8 mouse cellular contexts compared by ENCODE assay signal in genomic region chr1:36708626-36709025, GRCm38 (mm10). TPM values are rescaled to one million over a fixed set of nuclear protein-coding genes. Genes with fewer than 3 reads are reported as not detected.
DNase-seq lines count a peak whose midpoint lies in the region; ATAC-seq and TF ChIP-seq lines count a peak whose summit lies in the region.

No protein-coding gene starts in this region.

- no peak for TF ChIP-seq CTCF in kidney, adult 2 months (conservative IDR thresholded peaks at IDR 0.05; ENCODE audit: insufficient read depth, insufficient read length, low read depth, low read length)
- no peak for TF ChIP-seq CTCF in bone marrow macrophage, adult 2 months (IDR thresholded peaks at IDR 0.05; ENCODE audit: low read depth, low read length)

- H3K4me3 ChIP-seq in kidney, adult 2 months (ENCODE audit: insufficient read depth, low read depth, low read length) = peak overlapping the region; percentile 96; the same call in 1 of the 2 replicates
- peak overlapping the region; percentile 93 for H3K4me3 ChIP-seq in bone marrow macrophage, adult 2 months (ENCODE audit: insufficient read depth, low read length)
- peak overlapping the region; percentile 97 for H3K4me3 ChIP-seq in hindbrain, embryonic 14.5 days (replicated peaks; ENCODE audit: low read length)
- peak overlapping the region; percentile 97 for H3K4me3 ChIP-seq in midbrain, embryonic 13.5 days (replicated peaks)

- TF ChIP-seq POLR2A in kidney, adult 2 months (IDR thresholded peaks at IDR 0.05; ENCODE audit: low read depth, low read length) = no peak
- TF ChIP-seq POLR2A in bone marrow macrophage, adult 2 months (IDR thresholded peaks at IDR 0.05; ENCODE audit: borderline replicate concordance, low read depth, low read length) = no peak

- H3K27me3 ChIP-seq in kidney, adult 2 months (replicated peaks; ENCODE audit: control insufficient read depth, insufficient read depth, low read length) = no peaks in the 10 kb centered on the region
- no peaks in the 10 kb centered on the region for H3K27me3 ChIP-seq in hindbrain, embryonic 14.5 days (ENCODE audit: control insufficient read depth, insufficient read depth, low read length)
- no peaks in the 10 kb centered on the region for H3K27me3 ChIP-seq in midbrain, embryonic 13.5 days

- peak overlapping the region; percentile 94 for H3K9ac ChIP-seq in hindbrain, embryonic 14.5 days
- H3K9ac ChIP-seq in midbrain, embryonic 13.5 days (replicated peaks) = peak overlapping the region; percentile 98

- H3K4me2 ChIP-seq in hindbrain, embryonic 14.5 days (replicated peaks) = peak overlapping the region; percentile 89
- peak overlapping the region; percentile 92 for H3K4me2 ChIP-seq in midbrain, embryonic 13.5 days (replicated peaks)

- peak; percentile 45 for DNase-seq in kidney, adult 2 months
- no peak for DNase-seq in kidney, postnatal 4 days
- DNase-seq in hindbrain, embryonic 14.5 days (ENCODE audit: low spot score) = no peak
- DNase-seq in frontal cortex, postnatal 10 days (ENCODE audit: low spot score in 2 of 2) = no peak
- no peak for DNase-seq in adrenal gland, postnatal 14 days
- DNase-seq in thymus, postnatal 36 days = no peak

- 33% methylated on average over 1 of the region's 1 CpGs for WGBS in kidney, adult 2 months
- WGBS in hindbrain, embryonic 14.5 days = 80% methylated on average over 1 of the region's 1 CpGs
- WGBS in midbrain, embryonic 13.5 days = 80% methylated on average over 1 of the region's 1 CpGs

- H3K27ac ChIP-seq in kidney, adult 2 months (ENCODE audit: insufficient read depth, low read depth, low read length) = no peak overlapping the region
- H3K27ac ChIP-seq in bone marrow macrophage, adult 2 months (ENCODE audit: insufficient read depth, low read depth, low read length) = no peak overlapping the region
- no peak overlapping the region for H3K27ac ChIP-seq in hindbrain, embryonic 14.5 days
- no peak overlapping the region for H3K27ac ChIP-seq in midbrain, embryonic 13.5 days

- H3K36me3 ChIP-seq in kidney, adult 2 months (ENCODE audit: control insufficient read depth, insufficient read depth, low read length) = no peaks in the 10 kb centered on the region
- H3K36me3 ChIP-seq in hindbrain, embryonic 14.5 days (replicated peaks; ENCODE audit: control insufficient read depth, insufficient read depth) = peaks cover 39% of the 10 kb centered on the region
- H3K36me3 ChIP-seq in midbrain, embryonic 13.5 days = peaks cover 44% of the 10 kb centered on the region

- H3K4me1 ChIP-seq in kidney, adult 2 months (ENCODE audit: control insufficient read depth, insufficient read depth, low read length) = peaks cover 11% of the 10 kb centered on the region
- peaks cover 15% of the 10 kb centered on the region for H3K4me1 ChIP-seq in bone marrow macrophage, adult 2 months (ENCODE audit: control insufficient read depth, insufficient read depth, low read length)
- H3K4me1 ChIP-seq in hindbrain, embryonic 14.5 days (replicated peaks; ENCODE audit: control insufficient read depth, insufficient read depth, low read length) = peaks cover 19% of the 10 kb centered on the region
- H3K4me1 ChIP-seq in midbrain, embryonic 13.5 days (replicated peaks) = peaks cover 20% of the 10 kb centered on the region

- ATAC-seq in hindbrain, embryonic 14.5 days (ENCODE audit: low FRiP score) = no peak
- no peak for ATAC-seq in midbrain, embryonic 13.5 days

- no peaks in the 10 kb centered on the region for H3K9me3 ChIP-seq in hindbrain, embryonic 14.5 days (ENCODE audit: control insufficient read depth, low read length)
- H3K9me3 ChIP-seq in midbrain, embryonic 13.5 days = no peaks in the 10 kb centered on the region

RNA-seq across cellular contexts. Expression of gene 4933424G06Rik, which starts 1.3 kb away (rescaled TPM):
- not detected in 2 replicates for polyA plus RNA-seq in kidney, adult 2 months (2012; rRNA removed)
- polyA plus RNA-seq in bone marrow macrophage, adult 2 months (2012; ENCODE audit: insufficient read depth, insufficient read length, missing spikeins) = not detected in 2 replicates
- 0.48 and 0.54 TPM in 2 replicates for polyA plus RNA-seq in hindbrain, embryonic 14.5 days (2014; fragmentation: Nextera tagmentation; extraction: Ambion mirVana)
- 0.24 and 0.36 TPM in 2 replicates for polyA plus RNA-seq in midbrain, embryonic 13.5 days (2015; fragmentation: Nextera tagmentation; extraction: Ambion mirVana)
- total RNA-seq in adrenal gland, postnatal 14 days (2021) = not detected in 2 replicates

RNA-seq across cellular contexts. Expression of gene Actr1b, which starts 5.6 kb away (rescaled TPM):
- polyA plus RNA-seq in kidney, adult 2 months (2012; rRNA removed) = 130 and 141 TPM in 2 replicates
- polyA plus RNA-seq in bone marrow macrophage, adult 2 months (2012; ENCODE audit: insufficient read depth, insufficient read length, missing spikeins) = 41.9 and 43.7 TPM in 2 replicates
- polyA plus RNA-seq in hindbrain, embryonic 14.5 days (2014; fragmentation: Nextera tagmentation; extraction: Ambion mirVana) = 95.0 and 97.4 TPM in 2 replicates
- polyA plus RNA-seq in midbrain, embryonic 13.5 days (2015; fragmentation: Nextera tagmentation; extraction: Ambion mirVana) = 97.5 and 102 TPM in 2 replicates
- total RNA-seq in adrenal gland, postnatal 14 days (2021) = 113 and 124 TPM in 2 replicates

RNA-seq across cellular contexts. Expression of gene Cox5b, which starts 17.4 kb away (rescaled TPM):
- polyA plus RNA-seq in kidney, adult 2 months (2012; rRNA removed) = 1,291 and 1,565 TPM in 2 replicates
- polyA plus RNA-seq in bone marrow macrophage, adult 2 months (2012; ENCODE audit: insufficient read depth, insufficient read length, missing spikeins) = 491 and 523 TPM in 2 replicates
- 772 and 811 TPM in 2 replicates for polyA plus RNA-seq in hindbrain, embryonic 14.5 days (2014; fragmentation: Nextera tagmentation; extraction: Ambion mirVana)
- polyA plus RNA-seq in midbrain, embryonic 13.5 days (2015; fragmentation: Nextera tagmentation; extraction: Ambion mirVana) = 576 and 579 TPM in 2 replicates
- 1,730 and 1,808 TPM in 2 replicates for total RNA-seq in adrenal gland, postnatal 14 days (2021)

RNA-seq across cellular contexts. Expression of gene Fam178b, which starts 25.6 kb away (rescaled TPM):
- polyA plus RNA-seq in kidney, adult 2 months (2012; rRNA removed) = 0.35 and 1.1 TPM in 2 replicates
- polyA plus RNA-seq in bone marrow macrophage, adult 2 months (2012; ENCODE audit: insufficient read depth, insufficient read length, missing spikeins) = not detected in 2 replicates
- not detected in 2 replicates for polyA plus RNA-seq in hindbrain, embryonic 14.5 days (2014; fragmentation: Nextera tagmentation; extraction: Ambion mirVana)
- not detected in 2 replicates for polyA plus RNA-seq in midbrain, embryonic 13.5 days (2015; fragmentation: Nextera tagmentation; extraction: Ambion mirVana)
- 0.41 TPM in 1 of 2 replicates, not detected in the other for total RNA-seq in adrenal gland, postnatal 14 days (2021)

RNA-seq across cellular contexts. Expression of gene Zap70, which starts 53.0 kb away (rescaled TPM):
- polyA plus RNA-seq in kidney, adult 2 months (2012; rRNA removed) = 0.60 and 3.2 TPM in 2 replicates
- not detected in 2 replicates for polyA plus RNA-seq in bone marrow macrophage, adult 2 months (2012; ENCODE audit: insufficient read depth, insufficient read length, missing spikeins)
- polyA plus RNA-seq in hindbrain, embryonic 14.5 days (2014; fragmentation: Nextera tagmentation; extraction: Ambion mirVana) = 0.69 and 2.3 TPM in 2 replicates
- 0.65 and 1.1 TPM in 2 replicates for polyA plus RNA-seq in midbrain, embryonic 13.5 days (2015; fragmentation: Nextera tagmentation; extraction: Ambion mirVana)
- total RNA-seq in adrenal gland, postnatal 14 days (2021) = 0.56 and 6.7 TPM in 2 replicates
